Comparison of ENCODE assay signal across 23 mouse cellular contexts in the genomic region with DNA sequence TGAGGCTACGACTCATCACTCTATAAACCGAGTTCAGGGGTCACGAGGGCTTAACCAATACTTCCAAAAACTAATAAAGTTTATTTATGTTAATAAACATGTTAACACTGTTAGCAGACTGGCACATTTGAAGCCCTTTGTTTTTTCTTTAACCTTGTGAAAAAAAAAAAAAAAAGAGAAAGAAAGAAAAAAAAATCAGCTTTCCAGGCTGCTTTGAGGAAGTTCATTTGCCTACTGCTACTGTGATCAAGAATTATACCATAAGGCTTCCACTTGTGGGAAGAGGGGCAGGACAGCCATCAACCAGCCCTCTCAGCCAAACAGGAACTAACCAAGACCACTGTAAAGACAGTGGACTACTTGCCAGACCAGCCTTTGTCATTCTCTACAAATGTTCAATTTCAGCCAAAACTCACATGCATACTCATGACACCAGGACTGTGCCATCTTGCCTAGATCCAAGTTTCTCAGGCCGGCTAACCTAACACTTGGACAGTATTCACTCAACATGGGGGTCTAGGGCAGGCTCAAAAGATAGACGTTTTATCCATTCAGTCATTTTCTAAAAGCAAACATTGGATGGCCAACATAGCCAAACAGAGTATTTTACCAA. TPM values are rescaled to one million over a fixed set of nuclear protein-coding genes. Genes with fewer than 3 reads are reported as not detected.
DNase-seq lines count a peak whose midpoint lies in the region; ATAC-seq and TF ChIP-seq lines count a peak whose summit lies in the region.
"Had no signal": no experiment of that assay in that cellular context is flagged by ENCODE, and none has a peak within 500 bp of the region (broad histone marks: within the 10 kb centered on the region; RNA-seq: fewer than 3 reads in every experiment).

No protein-coding gene starts in this region.

- intact Hi-C loops in left cerebral cortex, postnatal 4 days (cut with DNase I) = no loop called here

- peak overlapping the region; percentile 41 for H3K9ac ChIP-seq in CH12.LX (ENCODE audit: insufficient read depth, low read depth)
- no peak overlapping the region for H3K9ac ChIP-seq in midbrain, embryonic 16.5 days (ENCODE audit: low read depth, low read length)
- H3K9ac ChIP-seq: heart, embryonic 15.5 days; limb, embryonic 15.5 days; midbrain, embryonic 12.5 days had no signal

- H3K4me1 ChIP-seq in CH12.LX (ENCODE audit: control insufficient read depth in 1 of 2, insufficient read depth in 2 of 2) = peaks cover 10 to 64% of the 10 kb centered on the region in 2 experiments
- peaks cover 35% of the 10 kb centered on the region for H3K4me1 ChIP-seq in bone marrow macrophage, adult 2 months (ENCODE audit: control insufficient read depth, insufficient read depth, low read length)
- peaks cover 8% of the 10 kb centered on the region for H3K4me1 ChIP-seq in midbrain, embryonic 16.5 days (ENCODE audit: control insufficient read depth, insufficient read depth, low read length)

- no peak for TF ChIP-seq POLR2A in CH12.LX (IDR thresholded peaks at IDR 0.05; ENCODE audit: low read depth, low read length)
- TF ChIP-seq POLR2A in bone marrow macrophage, adult 2 months (IDR thresholded peaks at IDR 0.05; ENCODE audit: borderline replicate concordance, low read depth, low read length) = no peak

- no peak for TF ChIP-seq CTCF in CH12.LX (conservative IDR thresholded peaks at IDR 0.05 in 1 of 2, IDR thresholded peaks at IDR 0.05 in 1 of 2; ENCODE audit: low read depth in 2 of 2, low read length in 2 of 2)
- TF ChIP-seq CTCF in bone marrow macrophage, adult 2 months (IDR thresholded peaks at IDR 0.05; ENCODE audit: low read depth, low read length) = no peak

- no peak for TF ChIP-seq RAD21 in CH12.LX (IDR thresholded peaks at IDR 0.05; ENCODE audit: low read depth, low read length)

- WGBS in macrophage (ENCODE audit: missing documents) = 53% methylated on average over 5 of the region's 5 CpGs
- 81% methylated on average over 5 of the region's 5 CpGs for WGBS in midbrain, embryonic 16.5 days

- dilution Hi-C loops in CH12.LX (cut with MboI; ENCODE audit: extremely low pct_ligation_motif_present, extremely low pct_unique_long_range_greater_than_20kb, low sequenced_read_pairs) = no loop called here

- peaks cover 50% of the 10 kb centered on the region for H3K79me2 ChIP-seq in CH12.LX (replicated peaks; ENCODE audit: control insufficient read depth, extremely low read depth, insufficient read depth, poor library complexity, severe bottlenecking)
- peaks cover 67% of the 10 kb centered on the region for H3K79me2 ChIP-seq in macrophage (ENCODE audit: inconsistent target)

- peaks cover 8 to 10% of the 10 kb centered on the region in 2 experiments for H3K36me3 ChIP-seq in CH12.LX (replicated peaks in 1 of 2; ENCODE audit: control insufficient read depth in 1 of 2, insufficient read depth in 1 of 2, low read length in 1 of 2)
- H3K36me3 ChIP-seq in macrophage (ENCODE audit: inconsistent target) = peaks cover 7% of the 10 kb centered on the region
- H3K36me3 ChIP-seq in midbrain, embryonic 16.5 days (ENCODE audit: control insufficient read depth, insufficient read depth, low read length) = no peaks in the 10 kb centered on the region
- H3K36me3 ChIP-seq: embryonic facial prominence, embryonic 10.5 days; heart, embryonic 15.5 days; limb, embryonic 15.5 days had no signal

- H3K27ac ChIP-seq in CH12.LX (ENCODE audit: insufficient read depth, low read depth) (peak overlapping the region; percentile 99), macrophage (peak overlapping the region; percentile 77)
- peak overlapping the region; percentile 73 for H3K27ac ChIP-seq in bone marrow macrophage, adult 2 months (ENCODE audit: insufficient read depth, low read depth, low read length)
- H3K27ac ChIP-seq in midbrain, embryonic 16.5 days (ENCODE audit: low read length) = no peak overlapping the region
- H3K27ac ChIP-seq: embryonic facial prominence, embryonic 10.5 days; heart, adult 2 months; heart, embryonic 15.5 days; hindbrain, postnatal 0 days; left cerebral cortex, adult 2 months; limb, embryonic 15.5 days; midbrain, embryonic 12.5 days had no signal

- peak overlapping the region; percentile 53 to 83 (median 65) for H3K4me3 ChIP-seq in CH12.LX (replicated peaks in 1 of 3; ENCODE audit: low read depth in 2 of 3, low read length in 2 of 3, poor library complexity in 1 of 3)
- peak overlapping the region; percentile 26 for H3K4me3 ChIP-seq in bone marrow macrophage, adult 2 months (ENCODE audit: insufficient read depth, low read length)
- H3K4me3 ChIP-seq in macrophage (ENCODE audit: inconsistent target) = peak overlapping the region; percentile 74; the same call in 1 of the 2 replicates
- H3K4me3 ChIP-seq in midbrain, embryonic 16.5 days (ENCODE audit: low read depth, low read length) = no peak overlapping the region
- H3K4me3 ChIP-seq: heart, adult 2 months; left cerebral cortex, adult 2 months; limb, embryonic 15.5 days; midbrain, embryonic 12.5 days had no signal

- H3K4me2 ChIP-seq in CH12.LX (ENCODE audit: insufficient read depth, low read depth, poor library complexity, severe bottlenecking) = peak overlapping the region; percentile 70
- no peak overlapping the region for H3K4me2 ChIP-seq in midbrain, embryonic 16.5 days (ENCODE audit: low read length)
- H3K4me2 ChIP-seq: limb, embryonic 15.5 days; midbrain, embryonic 12.5 days had no signal

- TF ChIP-seq EP300 in CH12.LX (IDR thresholded peaks at IDR 0.05; ENCODE audit: low read length) = peak; percentile 75; the same call in 1 of the 2 replicates

- peak; percentile 1 for DNase-seq in lung, postnatal 25 days (ENCODE audit: low spot score)
- DNase-seq in lung, postnatal 10 days = no peak
- no peak for DNase-seq in CH12.LX (ENCODE audit: extremely low read depth)
- no peak for DNase-seq in left cerebral cortex, postnatal 4 days
- DNase-seq in heart, adult 18-20 months = no peak
- DNase-seq: adrenal gland, postnatal 10 days; gastrocnemius, postnatal 10 days; heart, adult 2 months; heart, postnatal 4 days; kidney, adult 11 months; kidney, postnatal 4 days; lung, adult 2 months; lung, postnatal 4 days had no signal

- no peaks in the 10 kb centered on the region for H3K27me3 ChIP-seq in CH12.LX (replicated peaks)
- H3K27me3 ChIP-seq in midbrain, embryonic 16.5 days (ENCODE audit: control insufficient read depth, insufficient read depth, low read depth, low read length) = no peaks in the 10 kb centered on the region
- H3K27me3 ChIP-seq: heart, embryonic 15.5 days; limb, embryonic 15.5 days; midbrain, embryonic 12.5 days had no signal

- no peak for ATAC-seq in midbrain, embryonic 16.5 days
- ATAC-seq: forebrain, embryonic 16.5 days; hindbrain, postnatal 0 days had no signal

- in situ Hi-C loops in CH12.LX (cut with MboI; ENCODE audit: low pct_ligation_motif_present, low pct_unique_long_range_greater_than_20kb, low sequenced_read_pairs) = no loop called here

- H3K9me3 ChIP-seq in CH12.LX (replicated peaks; ENCODE audit: low read length) = no peaks in the 10 kb centered on the region
- no peaks in the 10 kb centered on the region for H3K9me3 ChIP-seq in midbrain, embryonic 16.5 days (replicated peaks; ENCODE audit: control insufficient read depth, low read length, poor library complexity, severe bottlenecking)
- H3K9me3 ChIP-seq: embryonic facial prominence, embryonic 10.5 days; heart, embryonic 15.5 days; limb, embryonic 15.5 days; midbrain, embryonic 12.5 days had no signal

TF ChIP-seq in CH12.LX, 34 proteins besides CTCF, POLR2A, EP300 and RAD21 (continues in another document):
- TF ChIP-seq TCF12 (IDR thresholded peaks at IDR 0.05; ENCODE audit: low read depth, low read length) = no peak
- TF ChIP-seq NRF1 (IDR thresholded peaks at IDR 0.05; ENCODE audit: low read depth, low read length) = no peak
- no peak; the same call in 1 of the 2 replicates for TF ChIP-seq MAX (IDR thresholded peaks at IDR 0.05; ENCODE audit: low read length)
- no peak for TF ChIP-seq ZMIZ1 (IDR thresholded peaks at IDR 0.05; ENCODE audit: low read depth, low read length)
- no peak for TF ChIP-seq HCFC1 (IDR thresholded peaks at IDR 0.05; ENCODE audit: low read depth, low read length)
- no peak for TF ChIP-seq PAX5 (IDR thresholded peaks at IDR 0.05; ENCODE audit: low read length)
- no peak for TF ChIP-seq SIN3A (IDR thresholded peaks at IDR 0.05; ENCODE audit: low read length)
- no peak for TF ChIP-seq NELFE (IDR thresholded peaks at IDR 0.05; ENCODE audit: low read depth, low read length)
- peak; percentile 44; the same call in 1 of the 2 replicates for TF ChIP-seq ELF1 (IDR thresholded peaks at IDR 0.05; ENCODE audit: low read depth, low read length)
- TF ChIP-seq UBTF (IDR thresholded peaks at IDR 0.05; ENCODE audit: low read depth, low read length) = no peak
- TF ChIP-seq MYC (IDR thresholded peaks at IDR 0.05; ENCODE audit: low read depth, low read length) = no peak
- no peak for TF ChIP-seq RCOR1 (conservative IDR thresholded peaks at IDR 0.05; ENCODE audit: low read depth, low read length)
- TF ChIP-seq MAFK (IDR thresholded peaks at IDR 0.05; ENCODE audit: insufficient replicate concordance, low read length) = no peak
- TF ChIP-seq CHD1 (IDR thresholded peaks at IDR 0.05; ENCODE audit: low read depth, low read length) = peak; percentile 91
- no peak for TF ChIP-seq BHLHE40 (IDR thresholded peaks at IDR 0.05; ENCODE audit: low read depth, low read length)
- TF ChIP-seq E2F4 (IDR thresholded peaks at IDR 0.05; ENCODE audit: insufficient replicate concordance, low read depth, low read length) = no peak
- no peak for TF ChIP-seq JUN (IDR thresholded peaks at IDR 0.05; ENCODE audit: insufficient read depth, low read depth, low read length)
- no peak for TF ChIP-seq GABPA (IDR thresholded peaks at IDR 0.05; ENCODE audit: insufficient replicate concordance, low read depth, low read length)
- TF ChIP-seq CHD2 (IDR thresholded peaks at IDR 0.05; ENCODE audit: low read length) = peak; percentile 22; the same call in 1 of the 2 replicates
- no peak for TF ChIP-seq TBP (conservative IDR thresholded peaks at IDR 0.05; ENCODE audit: low read depth, low read length)

RNA-seq across cellular contexts. Expression of a gene that starts 2.5 kb away (rescaled TPM):
- 24.2 and 49.7 TPM in 2 replicates for total RNA-seq in CH12.LX (2012; rRNA removed)
- 46.5 and 58.2 TPM in 2 replicates for total RNA-seq in CH12.LX (2014; rRNA removed)
- polyA plus RNA-seq in CH12.LX (2012; ENCODE audit: insufficient read length, low read depth) = 13.8 and 15.4 TPM in 2 replicates
- 35.7 and 42.2 TPM in 2 replicates for polyA plus RNA-seq in bone marrow macrophage, adult 2 months (2012; ENCODE audit: insufficient read depth, insufficient read length, missing spikeins)
- 100 to 1,000 TPM; 133 to 546 (median 229) TPM for total RNA-seq in macrophage (2018; cell fraction: chromatin; rRNA removed)
- total RNA-seq in macrophage (2018; cell fraction: cytosol; rRNA removed) = 100 to 1,000 TPM in 5 of 26 experiments, 10 to 100 TPM in 21; 40.7 to 118 (median 60.3) TPM
- total RNA-seq in macrophage (2018; cell fraction: nucleus; rRNA removed) = 100 to 1,000 TPM; 105 to 373 (median 176) TPM
- 28.5 to 37.9 TPM (median 34.2 TPM) in 3 replicates for polyA plus RNA-seq in macrophage (2018)
- total RNA-seq in left cerebral cortex, postnatal 4 days (2021) = 10 to 100 TPM; 44.3 to 47.0 TPM
- polyA plus RNA-seq in midbrain, embryonic 16.5 days (2015; fragmentation: Nextera tagmentation; extraction: Ambion mirVana) = 48.0 and 55.5 TPM in 2 replicates
- 10 to 100 TPM; 21.6 to 23.5 TPM for total RNA-seq in heart, adult 18-20 months (2021)
